ENCODE assay signal across 8 mouse cellular contexts in the genomic region with DNA sequence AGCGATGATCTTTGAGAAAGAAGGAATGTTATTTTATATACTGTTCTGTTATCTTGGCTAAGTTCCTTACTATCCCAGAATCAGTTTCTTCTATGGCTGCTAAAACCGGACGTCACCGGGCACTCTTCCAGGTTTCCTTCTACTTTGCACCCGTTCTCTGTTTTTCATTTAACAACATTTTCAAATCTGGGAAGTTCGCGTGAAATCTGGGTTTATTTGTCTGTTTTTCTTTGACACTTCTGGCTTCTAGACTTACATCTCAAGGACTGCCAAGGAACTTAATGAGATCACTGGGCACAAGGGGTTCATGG. TPM values are rescaled to one million over a fixed set of nuclear protein-coding genes. Genes with fewer than 3 reads are reported as not detected.
DNase-seq lines count a peak whose midpoint lies in the region; ATAC-seq and TF ChIP-seq lines count a peak whose summit lies in the region.

No protein-coding gene starts in this region.

- no peaks in the 10 kb centered on the region for H3K9me3 ChIP-seq in forebrain, embryonic 15.5 days
- no peaks in the 10 kb centered on the region for H3K9me3 ChIP-seq in intestine, postnatal 0 days (ENCODE audit: control insufficient read depth)
- H3K9me3 ChIP-seq in lung, embryonic 15.5 days, result no peaks in the 10 kb centered on the region
- no peaks in the 10 kb centered on the region for H3K9me3 ChIP-seq in stomach, embryonic 14.5 days (ENCODE audit: control insufficient read depth, low read depth, low read length)

- peak in 1 of 2 experiments; percentile 42 for DNase-seq in layer of hippocampus, adult 2 months (ENCODE audit: low spot score in 2 of 2)
- DNase-seq in layer of hippocampus, adult 9-10 months (ENCODE audit: low spot score), result no peak
- DNase-seq in thymus, postnatal 36 days, result no peak

- peak overlapping the region; percentile 77 for H3K9ac ChIP-seq in forebrain, embryonic 15.5 days (replicated peaks)
- H3K9ac ChIP-seq in intestine, postnatal 0 days (ENCODE audit: low read depth, low read length), result peak overlapping the region; percentile 53
- peak overlapping the region; percentile 48 for H3K9ac ChIP-seq in lung, embryonic 15.5 days
- H3K9ac ChIP-seq in stomach, embryonic 14.5 days (replicated peaks; ENCODE audit: low read depth, low read length), result peak overlapping the region; percentile 53

- peak overlapping the region; percentile 95 for H3K4me3 ChIP-seq in layer of hippocampus, adult 2 months
- H3K4me3 ChIP-seq in bone marrow macrophage, adult 2 months (ENCODE audit: insufficient read depth, low read length), result peak overlapping the region; percentile 63
- H3K4me3 ChIP-seq in forebrain, embryonic 15.5 days, result peak overlapping the region; percentile 62
- peak overlapping the region; percentile 57 for H3K4me3 ChIP-seq in intestine, postnatal 0 days (ENCODE audit: low read depth, low read length)
- peak overlapping the region; percentile 75 for H3K4me3 ChIP-seq in lung, embryonic 15.5 days
- peak overlapping the region; percentile 72 for H3K4me3 ChIP-seq in stomach, embryonic 14.5 days (ENCODE audit: low read depth, low read length)

- peaks cover 5% of the 10 kb centered on the region for H3K36me3 ChIP-seq in forebrain, embryonic 15.5 days
- peaks cover 2% of the 10 kb centered on the region; the same call in 1 of the 2 replicates for H3K36me3 ChIP-seq in intestine, postnatal 0 days (ENCODE audit: control insufficient read depth, insufficient read depth)
- H3K36me3 ChIP-seq in lung, embryonic 15.5 days, result peaks cover 5% of the 10 kb centered on the region; the same call in 1 of the 2 replicates
- no peaks in the 10 kb centered on the region; the same call in 1 of the 2 replicates for H3K36me3 ChIP-seq in stomach, embryonic 14.5 days (ENCODE audit: control insufficient read depth, insufficient read depth, low read length)

- TF ChIP-seq POLR2A in bone marrow macrophage, adult 2 months (IDR thresholded peaks at IDR 0.05; ENCODE audit: borderline replicate concordance, low read depth, low read length), result no peak

- H3K4me1 ChIP-seq in bone marrow macrophage, adult 2 months (ENCODE audit: control insufficient read depth, insufficient read depth, low read length), result peaks cover 7% of the 10 kb centered on the region
- H3K4me1 ChIP-seq in forebrain, embryonic 15.5 days, result peaks cover 21% of the 10 kb centered on the region
- H3K4me1 ChIP-seq in intestine, postnatal 0 days (replicated peaks; ENCODE audit: control insufficient read depth, insufficient read depth, low read length), result no peaks in the 10 kb centered on the region; the same call in 1 of the 2 replicates
- peaks cover 12% of the 10 kb centered on the region for H3K4me1 ChIP-seq in lung, embryonic 15.5 days
- H3K4me1 ChIP-seq in stomach, embryonic 14.5 days (ENCODE audit: control insufficient read depth, insufficient read depth, low read length), result peaks cover 4% of the 10 kb centered on the region; the same call in 1 of the 2 replicates

- H3K4me2 ChIP-seq in forebrain, embryonic 15.5 days (replicated peaks), result peak overlapping the region; percentile 44
- H3K4me2 ChIP-seq in intestine, postnatal 0 days (replicated peaks; ENCODE audit: low read depth), result peak overlapping the region; percentile 59
- peak overlapping the region; percentile 56 for H3K4me2 ChIP-seq in lung, embryonic 15.5 days
- H3K4me2 ChIP-seq in stomach, embryonic 14.5 days (replicated peaks; ENCODE audit: low read depth, low read length), result peak overlapping the region; percentile 50

- peak overlapping the region; percentile 93 for H3K27ac ChIP-seq in layer of hippocampus, adult 2 months
- peak overlapping the region; percentile 72 for H3K27ac ChIP-seq in bone marrow macrophage, adult 2 months (ENCODE audit: insufficient read depth, low read depth, low read length)
- peak overlapping the region; percentile 87 for H3K27ac ChIP-seq in forebrain, embryonic 15.5 days (replicated peaks)
- H3K27ac ChIP-seq in intestine, postnatal 0 days (ENCODE audit: low read depth, low read length), result peak overlapping the region; percentile 76; the same call in 1 of the 2 replicates
- H3K27ac ChIP-seq in lung, embryonic 15.5 days, result peak overlapping the region; percentile 82
- H3K27ac ChIP-seq in stomach, embryonic 14.5 days (ENCODE audit: low read length), result peak overlapping the region; percentile 90

- ATAC-seq in forebrain, embryonic 15.5 days (replicated peaks), result peak; percentile 24; the same call in 1 of the 2 replicates
- 0 out of 2 replicates have a peak, but pooled peaks have one; percentile 18 for ATAC-seq in intestine, postnatal 0 days
- peak; percentile 24; the same call in 1 of the 2 replicates for ATAC-seq in lung, embryonic 15.5 days (ENCODE audit: borderline replicate concordance, extremely low read depth, low FRiP score, low TSS enrichment)
- ATAC-seq in stomach, embryonic 14.5 days (ENCODE audit: insufficient number of reproducible peaks, insufficient read depth, low FRiP score, low read depth), result 0 out of 2 replicates have a peak, but pooled peaks have one; percentile 5

- 23% methylated on average over 7 of the region's 7 CpGs for WGBS in forebrain, embryonic 15.5 days
- 19% methylated on average over 7 of the region's 7 CpGs for WGBS in intestine, postnatal 0 days
- 13% methylated on average over 7 of the region's 7 CpGs for WGBS in lung, embryonic 15.5 days
- 33% methylated on average over 7 of the region's 7 CpGs for WGBS in stomach, embryonic 14.5 days

- no peak for TF ChIP-seq CTCF in layer of hippocampus, adult 2 months (conservative IDR thresholded peaks at IDR 0.05)
- TF ChIP-seq CTCF in bone marrow macrophage, adult 2 months (IDR thresholded peaks at IDR 0.05; ENCODE audit: low read depth, low read length), result no peak
- TF ChIP-seq CTCF in intestine, postnatal 0 days (IDR thresholded peaks at IDR 0.05; ENCODE audit: low read depth), result no peak

- no peaks in the 10 kb centered on the region for H3K27me3 ChIP-seq in forebrain, embryonic 15.5 days
- H3K27me3 ChIP-seq in intestine, postnatal 0 days (replicated peaks; ENCODE audit: control insufficient read depth, insufficient read depth, low read length), result no peaks in the 10 kb centered on the region
- no peaks in the 10 kb centered on the region for H3K27me3 ChIP-seq in lung, embryonic 15.5 days
- no peaks in the 10 kb centered on the region for H3K27me3 ChIP-seq in stomach, embryonic 14.5 days (ENCODE audit: control insufficient read depth, insufficient read depth, low read length)

RNA-seq across cellular contexts. Expression of gene Tomm7, which starts 0.5 kb away (rescaled TPM):
- total RNA-seq in layer of hippocampus, adult 2 months (2021), result 10 to 100 TPM; 73.7 to 80.6 TPM
- 67.6 and 84.3 TPM in 2 replicates for polyA plus RNA-seq in bone marrow macrophage, adult 2 months (2012; ENCODE audit: insufficient read depth, insufficient read length, missing spikeins)
- 101 and 111 TPM in 2 replicates for polyA plus RNA-seq in forebrain, embryonic 15.5 days (2015; fragmentation: Nextera tagmentation; extraction: Ambion mirVana)
- 111 and 118 TPM in 2 replicates for polyA plus RNA-seq in intestine, postnatal 0 days (2015; fragmentation: Nextera tagmentation; extraction: Ambion mirVana)
- polyA plus RNA-seq in lung, embryonic 15.5 days (2015; fragmentation: Nextera tagmentation; extraction: Ambion mirVana), result 102 and 108 TPM in 2 replicates
- polyA plus RNA-seq in stomach, embryonic 14.5 days (2014; fragmentation: Nextera tagmentation; extraction: Ambion mirVana), result 116 and 131 TPM in 2 replicates

RNA-seq across cellular contexts. Expression of gene Rint1, which starts 57.0 kb away (rescaled TPM):
- total RNA-seq in layer of hippocampus, adult 2 months (2021), result 10 to 100 TPM; 21.0 to 22.9 TPM
- 10.6 and 15.1 TPM in 2 replicates for polyA plus RNA-seq in bone marrow macrophage, adult 2 months (2012; ENCODE audit: insufficient read depth, insufficient read length, missing spikeins)
- polyA plus RNA-seq in forebrain, embryonic 15.5 days (2015; fragmentation: Nextera tagmentation; extraction: Ambion mirVana), result 28.4 and 30.4 TPM in 2 replicates
- 12.4 and 14.7 TPM in 2 replicates for polyA plus RNA-seq in intestine, postnatal 0 days (2015; fragmentation: Nextera tagmentation; extraction: Ambion mirVana)
- 29.6 and 34.7 TPM in 2 replicates for polyA plus RNA-seq in lung, embryonic 15.5 days (2015; fragmentation: Nextera tagmentation; extraction: Ambion mirVana)
- polyA plus RNA-seq in stomach, embryonic 14.5 days (2014; fragmentation: Nextera tagmentation; extraction: Ambion mirVana), result 35.5 and 35.6 TPM in 2 replicates
